8 mouse cellular contexts compared by ENCODE assay signal in genomic region chrX:38181608-38182258, GRCm38 (mm10). TPM values are rescaled to one million over a fixed set of nuclear protein-coding genes. Genes with fewer than 3 reads are reported as not detected.
A peak's percentile ranks its signal among the peaks of the same experiment; 100 is the strongest.
DNase-seq lines count a peak whose midpoint lies in the region; ATAC-seq and TF ChIP-seq lines count a peak whose summit lies in the region.

No protein-coding gene starts in this region.

- H3K36me3 ChIP-seq in intestine, embryonic 14.5 days (ENCODE audit: control insufficient read depth, insufficient read depth, low read length), result no peaks in the 10 kb centered on the region
- H3K36me3 ChIP-seq in neural tube, embryonic 13.5 days, result no peaks in the 10 kb centered on the region

- no peaks in the 10 kb centered on the region for H3K4me1 ChIP-seq in cerebellum, adult 2 months (ENCODE audit: control insufficient read depth, insufficient read depth, low read length)
- no peaks in the 10 kb centered on the region for H3K4me1 ChIP-seq in intestine, embryonic 14.5 days (replicated peaks; ENCODE audit: control insufficient read depth, insufficient read depth, low read length)
- H3K4me1 ChIP-seq in neural tube, embryonic 13.5 days (replicated peaks), result no peaks in the 10 kb centered on the region

- H3K27ac ChIP-seq in cerebellum, adult 2 months (ENCODE audit: insufficient read depth, low read length), result no peak overlapping the region
- H3K27ac ChIP-seq in gastrocnemius, adult 2 months, result no peak overlapping the region
- H3K27ac ChIP-seq in intestine, embryonic 14.5 days (ENCODE audit: low read depth), result no peak overlapping the region
- H3K27ac ChIP-seq in neural tube, embryonic 13.5 days (replicated peaks), result no peak overlapping the region

- intact Hi-C loops in gastrocnemius, adult 2 months (cut with DNase I), result loop anchor here (1.0 kb wide), 1 partner anchor 97 kb away; no protein-coding TSS in a partner anchor

- peak; percentile 26; the same call in 1 of the 2 replicates for TF ChIP-seq CTCF in cerebellum, adult 2 months (IDR thresholded peaks at IDR 0.05; ENCODE audit: borderline replicate concordance, insufficient read depth, low read depth, low read length)
- peak; percentile 47 for TF ChIP-seq CTCF in gastrocnemius, adult 2 months (IDR thresholded peaks at IDR 0.05)

- DNase-seq in right cerebral cortex, postnatal 14 days, result peak; percentile 68
- DNase-seq in right cerebral cortex, adult 2 months (ENCODE audit: low spot score in 2 of 2), result no peak
- DNase-seq in cerebellum, adult 2 months, result peak in 1 of 2 experiments; percentile 22
- peak; percentile 68 for DNase-seq in gastrocnemius, adult 2 months
- DNase-seq in intestine, embryonic 14.5 days (ENCODE audit: low spot score), result peak; percentile 59
- peak; percentile 24 to 38 for DNase-seq in lung, adult 18-20 months
- peak; percentile 87 for DNase-seq in thymus, postnatal 4 days

- no peak for TF ChIP-seq POLR2A in cerebellum, adult 2 months (IDR thresholded peaks at IDR 0.05; ENCODE audit: borderline replicate concordance, insufficient read depth, low read length)

- no peaks in the 10 kb centered on the region for H3K9me3 ChIP-seq in intestine, embryonic 14.5 days (ENCODE audit: control insufficient read depth, low read length)
- peaks cover 9% of the 10 kb centered on the region for H3K9me3 ChIP-seq in neural tube, embryonic 13.5 days

- H3K27me3 ChIP-seq in cerebellum, adult 2 months (ENCODE audit: control insufficient read depth, insufficient read depth, low read length), result no peaks in the 10 kb centered on the region
- no peaks in the 10 kb centered on the region for H3K27me3 ChIP-seq in intestine, embryonic 14.5 days (replicated peaks; ENCODE audit: control insufficient read depth, insufficient read depth, low read length)
- no peaks in the 10 kb centered on the region for H3K27me3 ChIP-seq in neural tube, embryonic 13.5 days

- 5% methylated on average over 13 of the region's 15 CpGs for WGBS in cerebellum, adult 2 months
- 19% methylated on average over 11 of the region's 15 CpGs for WGBS in intestine, embryonic 14.5 days
- 16% methylated on average over 11 of the region's 15 CpGs for WGBS in neural tube, embryonic 13.5 days

- ATAC-seq in intestine, embryonic 14.5 days (replicated peaks; ENCODE audit: low FRiP score, low TSS enrichment, low read depth), result peak; percentile 69
- peak; percentile 71 for ATAC-seq in neural tube, embryonic 13.5 days (ENCODE audit: low read depth)

- H3K4me3 ChIP-seq in cerebellum, adult 2 months (replicated peaks; ENCODE audit: insufficient read depth, low read depth, low read length), result no peak overlapping the region
- H3K4me3 ChIP-seq in gastrocnemius, adult 2 months, result peak overlapping the region; percentile 76
- H3K4me3 ChIP-seq in intestine, embryonic 14.5 days (ENCODE audit: low read depth, low read length), result no peak overlapping the region
- H3K4me3 ChIP-seq in neural tube, embryonic 13.5 days, result no peak overlapping the region

- peak overlapping the region; percentile 70; the same call in 1 of the 2 replicates for H3K4me2 ChIP-seq in intestine, embryonic 14.5 days (ENCODE audit: low read length)
- H3K4me2 ChIP-seq in neural tube, embryonic 13.5 days, result peak overlapping the region; percentile 69

- no peak overlapping the region for H3K9ac ChIP-seq in intestine, embryonic 14.5 days (ENCODE audit: low read length)
- H3K9ac ChIP-seq in neural tube, embryonic 13.5 days, result no peak overlapping the region

RNA-seq across cellular contexts. Expression of gene Zbtb33, which starts 7.9 kb away (rescaled TPM):
- 7.9 and 9.8 TPM in 2 replicates for polyA plus RNA-seq in cerebellum, adult 2 months (2012; rRNA removed)
- total RNA-seq in gastrocnemius, adult 2 months (2021), result 1 to 10 TPM; 5.7 to 7.7 TPM
- 5.1 and 6.2 TPM in 2 replicates for polyA plus RNA-seq in intestine, embryonic 14.5 days (2014; fragmentation: Nextera tagmentation; extraction: Ambion mirVana)
- 5.1 and 6.8 TPM in 2 replicates for polyA plus RNA-seq in neural tube, embryonic 13.5 days (2015; fragmentation: Nextera tagmentation; extraction: Ambion mirVana)

Comparison
In these comparisons a context has a peak if more than half of its experiments do, and no peak if none do; other contexts are left out.
1. DNase-seq: peak in right cerebral cortex, postnatal 14 days (single experiment), gastrocnemius, adult 2 months (single experiment), intestine, embryonic 14.5 days (single experiment), lung, adult 18-20 months (2 of 2) and thymus, postnatal 4 days (single experiment); none in right cerebral cortex, adult 2 months (0 of 2).